Mouse (Mus musculus) spleen, adult 12 weeks (tissue): ENCODE data around the gene Sgpl1.
A peak's percentile ranks its signal among the peaks of the same experiment; 100 is the strongest.

ENCODE experiments used
- DNase-seq: peaks from one replicate; pipeline ENCODE4 v3.0.0; 2022; ENCODE audit warnings: low spot score

Sgpl1 gene

GRCm38 (mm10) chr10:61086502-61086901 lies 61.0 kb downstream of the Sgpl1 start:
- no peak for DNase-seq

GRCm38 (mm10) chr10:61085364-61085763 lies 62.1 kb downstream of the Sgpl1 start:
- DNase-seq: no peak

- DNase-seq: no peak
These were observed 66.6 kb downstream of the Sgpl1 start for GRCm38 (mm10) chr10:61080931-61081255.

DNA sequence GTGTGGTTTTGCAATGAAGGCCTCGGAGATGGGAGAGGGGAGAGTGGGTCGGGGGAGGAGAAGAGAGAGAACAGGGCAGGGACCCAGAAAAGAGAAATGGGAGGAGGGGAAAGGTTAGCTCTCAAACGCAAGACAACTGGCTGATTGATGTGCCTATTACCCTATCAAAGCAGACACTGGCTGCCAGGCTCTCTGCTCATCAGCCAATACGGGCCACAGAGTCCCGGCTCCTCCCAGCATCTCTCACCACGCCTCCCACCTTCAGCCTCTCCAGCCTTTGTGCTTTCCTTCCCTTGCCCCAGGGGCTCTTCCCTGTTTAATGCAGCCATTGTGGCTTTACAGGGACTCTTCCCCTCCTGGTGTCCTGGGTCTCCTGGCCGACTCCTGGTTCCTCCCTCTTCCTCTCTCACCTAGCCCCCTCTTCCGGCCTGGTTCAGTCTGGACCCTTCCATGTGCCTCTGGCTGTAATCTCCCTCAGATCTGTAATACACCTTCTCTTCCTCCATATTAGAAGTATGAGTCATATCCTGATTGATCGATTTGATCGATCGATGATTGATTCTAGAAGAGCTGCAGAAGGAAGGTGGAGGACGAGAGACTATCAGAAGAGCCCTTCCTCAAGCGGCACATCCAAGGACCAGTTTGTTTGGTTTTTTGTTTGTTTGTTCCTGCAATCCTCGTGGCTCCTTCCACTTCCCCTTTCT lies 67.1 kb downstream of the Sgpl1 start:
- no peak for DNase-seq

- DNase-seq: no peak
These were observed 71.9 kb downstream of the Sgpl1 start for GRCm38 (mm10) chr10:61075607-61076006.

GRCm38 (mm10) chr10:61074643-61075042 lies 72.9 kb downstream of the Sgpl1 start:
- DNase-seq: no peak

GRCm38 (mm10) chr10:61072324-61072723 lies 75.2 kb downstream of the Sgpl1 start:
- DNase-seq: peak; percentile 17

GRCm38 (mm10) chr10:61069248-61069647 lies 78.3 kb downstream of the Sgpl1 start:
- no peak for DNase-seq

DNA sequence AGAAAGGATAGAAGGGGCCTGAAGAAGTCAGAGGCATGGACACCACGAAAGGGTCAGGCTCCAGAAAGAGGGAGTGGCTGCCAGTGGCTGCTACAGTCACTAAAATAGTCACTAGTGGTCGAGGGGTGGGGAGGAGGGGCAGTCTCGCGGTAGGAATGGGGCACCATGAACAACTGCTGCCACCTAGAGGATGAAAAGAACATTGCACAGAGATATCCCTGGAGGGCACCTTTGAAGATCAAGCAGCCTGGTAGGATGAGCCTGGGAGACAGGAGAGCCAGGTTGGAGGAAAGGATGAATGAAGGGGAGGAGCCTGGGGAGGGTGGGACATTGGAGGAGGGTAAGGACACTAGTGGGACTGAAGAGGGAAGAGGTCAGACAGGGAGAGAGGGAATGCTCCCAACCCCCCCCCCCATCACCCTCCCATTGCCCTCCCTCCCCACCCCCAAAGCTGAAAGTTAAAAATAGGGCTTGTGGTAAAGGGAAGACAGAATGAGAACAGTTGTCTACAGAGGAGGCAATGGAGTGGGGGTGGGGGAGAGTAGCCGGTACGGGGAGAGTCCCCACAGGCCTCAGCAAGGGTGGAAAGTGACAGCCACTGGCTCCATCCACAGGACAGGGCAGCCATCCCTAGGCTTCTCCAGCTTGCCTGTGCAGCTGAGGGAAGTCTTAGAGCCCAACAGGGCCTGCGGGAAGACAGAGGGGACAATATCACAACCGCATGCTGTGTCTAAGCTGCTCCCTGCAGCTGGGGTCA lies 78.9 kb downstream of the Sgpl1 start:
- no peak for DNase-seq

DNA sequence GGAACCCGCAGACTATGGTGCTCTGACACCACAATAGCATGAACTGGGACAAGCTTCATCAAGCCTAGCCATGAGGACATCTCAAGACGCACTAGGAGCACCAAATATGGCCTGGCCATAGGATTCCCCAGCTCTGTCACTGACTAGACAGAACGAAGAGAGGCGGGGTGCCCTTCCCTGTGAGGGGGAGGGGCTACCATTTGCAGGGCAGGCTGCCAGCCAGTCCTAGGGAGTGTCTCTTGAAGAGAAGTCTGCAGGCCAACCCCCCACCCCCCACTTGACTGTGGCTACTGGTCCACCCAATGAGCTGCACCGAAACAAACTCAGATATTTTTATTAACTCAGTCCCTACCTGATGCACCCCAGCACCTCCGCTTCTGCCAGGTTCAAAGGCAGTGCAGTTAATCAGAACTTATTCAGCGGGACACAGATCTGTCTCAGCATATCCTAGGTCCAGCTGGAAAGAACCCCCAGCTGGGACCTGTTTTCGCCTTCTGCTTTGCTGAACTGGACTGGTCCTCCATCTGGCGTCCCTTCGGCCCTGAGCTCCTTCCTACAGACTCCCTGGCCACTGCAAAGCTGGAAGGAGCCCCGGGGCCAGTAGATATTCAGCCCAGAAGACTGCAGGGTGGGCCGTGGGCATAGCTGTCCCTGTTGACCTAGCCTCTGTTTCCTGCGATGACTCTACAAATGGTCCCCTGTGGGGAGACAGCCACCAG lies 82.1 kb downstream of the Sgpl1 start:
- no peak for DNase-seq

- no peak for DNase-seq
These were observed 82.9 kb downstream of the Sgpl1 start for GRCm38 (mm10) chr10:61064635-61065034.

- no peak for DNase-seq
These were observed 84.1 kb downstream of the Sgpl1 start for GRCm38 (mm10) chr10:61063271-61063864.

- DNase-seq: no peak
These were observed 87.9 kb downstream of the Sgpl1 start for GRCm38 (mm10) chr10:61059543-61060110.

DNA sequence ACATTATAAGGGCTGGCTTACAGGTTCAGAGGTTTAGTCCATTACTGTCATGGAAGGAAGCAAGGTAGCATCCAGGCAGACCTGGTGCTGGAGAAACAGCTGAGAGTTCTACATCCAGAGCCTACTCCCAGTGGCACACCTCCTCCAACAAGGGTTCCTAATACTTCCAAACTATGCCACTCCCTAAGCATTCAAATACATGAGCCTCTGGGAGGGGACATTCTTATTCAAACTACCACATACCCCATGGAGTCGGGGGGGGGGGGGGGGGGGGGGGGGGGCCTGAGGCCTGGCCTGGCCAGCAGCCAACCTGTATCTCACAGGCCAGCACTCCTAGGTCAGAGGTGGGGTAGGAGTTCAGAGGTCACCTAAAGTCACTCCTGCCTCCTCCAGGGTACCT lies 88.4 kb downstream of the Sgpl1 start:
- no peak for DNase-seq

DNA sequence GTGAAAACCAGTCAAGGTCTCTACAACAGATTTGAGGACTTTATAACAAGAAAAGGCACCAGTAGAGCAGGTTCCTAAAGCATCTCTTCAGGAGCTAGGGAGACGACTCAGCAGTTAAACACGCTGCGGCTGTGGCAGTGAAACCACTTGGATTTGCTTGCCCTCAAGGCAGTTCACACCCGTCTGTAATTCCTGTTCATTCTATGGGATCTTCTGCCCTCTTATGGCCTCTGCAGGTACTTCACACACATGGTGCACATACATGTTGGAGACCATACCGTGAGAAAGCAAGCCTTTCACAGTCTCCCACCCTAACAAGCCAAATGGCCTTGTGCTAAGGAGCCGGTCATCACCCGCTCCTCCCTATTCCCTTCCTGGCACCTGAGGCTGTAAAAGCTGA lies 90.8 kb downstream of the Sgpl1 start:
- no peak for DNase-seq

GRCm38 (mm10) chr10:61051993-61052613 lies 95.4 kb downstream of the Sgpl1 start:
- peak; percentile 21 for DNase-seq
